Mouse (Mus musculus) liver, adult 2 months (tissue): Measurements from ENCODE around the gene Vwa8. TPM values are rescaled to one million over a fixed set of nuclear protein-coding genes. Genes with fewer than 3 reads are reported as not detected.

Experiments used
- DNase-seq: peaks from one replicate; pipeline ENCODE4 v3.0.0-alpha.2; 2011; ENCODE audit warnings: low read depth, low spot score; ENCODE audit errors: extremely low read depth
- H3K27ac ChIP-seq: fragments of 200-500 bp; replicated peaks from 2 replicates; pipeline ENCODE4 v1.5.1; 2012; ENCODE audit warnings: low read depth, mild to moderate bottlenecking, control low read depth, inconsistent platforms, low read length; ENCODE audit not compliant: insufficient read depth
- H3K27me3 ChIP-seq: fragments of 200-500 bp; 2 replicates; pipeline ENCODE4 v1.6.1; 2012; ENCODE audit warnings: mild to moderate bottlenecking, moderate library complexity, low read length, inconsistent platforms; ENCODE audit not compliant: control insufficient read depth, insufficient read depth
- H3K36me3 ChIP-seq: fragments of 200-500 bp; 2 replicates; pipeline ENCODE4 v1.6.1; 2012; ENCODE audit warnings: low read length, inconsistent platforms; ENCODE audit not compliant: control insufficient read depth, insufficient read depth
- H3K4me1 ChIP-seq: fragments of 200-500 bp; 2 replicates; pipeline ENCODE4 v1.6.1; 2011; ENCODE audit warnings: low read length; ENCODE audit not compliant: control insufficient read depth, insufficient read depth
- H3K4me3 ChIP-seq: fragments of 200-500 bp; 2 replicates; pipeline ENCODE4 v1.5.1; 2011; ENCODE audit warnings: low read depth, mild to moderate bottlenecking, control low read depth, low read length, moderate library complexity; ENCODE audit not compliant: insufficient read depth
- H3K79me2 ChIP-seq: fragments of 200-500 bp; 2 replicates; pipeline ENCODE4 v1.6.1; 2012; ENCODE audit warnings: inconsistent platforms, mild to moderate bottlenecking, low read length, moderate library complexity; ENCODE audit not compliant: control insufficient read depth, insufficient read depth
- H3K9ac ChIP-seq: fragments of 200-500 bp; 2 replicates; pipeline ENCODE4 v1.6.1; 2012; ENCODE audit warnings: low read depth, mild to moderate bottlenecking, control low read depth, inconsistent platforms, low read length
- CTCF ChIP-seq: fragments of 200-500 bp; IDR thresholded peaks from 2 replicates; pipeline ENCODE4 v1.5.1; 2011; ENCODE audit warnings: low read depth, low read length, control low read depth
- POLR2A ChIP-seq: fragments of 200-500 bp; IDR thresholded peaks from 2 replicates; pipeline ENCODE4 v1.6.1; 2011; ENCODE audit warnings: low read length, control low read depth; ENCODE audit not compliant: insufficient read depth; ENCODE audit errors: extremely low read depth
- WGBS: fragments of 180-500 bp; shearing (Covaris S2); methylation state at CpG from one replicate; pipeline ENCODE4 v1.1.7; 2018; 5-methylcytosine and 5-hydroxymethylcytosine counted together
- polyA plus RNA-seq: library from polyadenylated mRNA; depleted of rRNA; stranded (reverse); fragments of >200 nt; gene quantifications from 2 replicates; pipeline ENCODE4 v1.2.3, GENCODE M21; 2012
- total RNA-seq: library from RNA; depleted of rRNA; stranded (reverse); fragments of >200 nt; gene quantifications from 2 replicates; pipeline ENCODE4 v1.2.3, GENCODE M21; 2014

The Vwa8 gene
- total and polyA plus RNA-seq, 2 experiments = 44.0 to 106 TPM

DNA sequence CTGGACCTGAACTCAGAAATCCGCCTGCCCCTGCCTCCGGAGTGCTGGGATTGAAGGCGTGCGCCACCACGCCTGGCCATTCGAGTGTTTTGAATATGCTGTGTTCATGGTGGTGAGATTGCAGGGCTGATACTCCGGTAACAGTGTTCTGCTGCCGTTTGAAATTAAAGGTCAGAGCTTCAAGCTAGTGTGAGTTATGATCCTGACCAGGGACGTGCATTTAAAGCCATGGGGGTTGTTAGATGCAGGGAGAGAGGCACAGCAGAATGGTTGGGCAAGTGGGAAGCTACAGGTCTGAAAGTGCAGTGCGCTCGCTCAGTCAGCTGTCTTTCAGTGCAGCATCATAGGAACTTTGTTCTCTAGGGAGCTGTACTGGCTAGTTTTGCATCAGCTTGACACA is 271.8 kb downstream of the Vwa8 start:
- no peak for DNase-seq
- H3K9ac ChIP-seq = no peak overlapping the region
- no peaks in the 10 kb centered on the region for H3K27me3 ChIP-seq
- no peaks in the 10 kb centered on the region for H3K79me2 ChIP-seq
- 95% methylated on average over 11 of the region's 11 CpGs for WGBS
- H3K27ac ChIP-seq = no peak overlapping the region
- H3K4me3 ChIP-seq = no peak overlapping the region
- no peak for TF ChIP-seq POLR2A
- no peak for TF ChIP-seq CTCF
- peaks cover 13% of the 10 kb centered on the region; the same call in 1 of the 2 replicates for H3K36me3 ChIP-seq
- H3K4me1 ChIP-seq = no peaks in the 10 kb centered on the region

- no peak overlapping the region for H3K27ac ChIP-seq
- no peak overlapping the region for H3K4me3 ChIP-seq
- peaks cover 13% of the 10 kb centered on the region; the same call in 1 of the 2 replicates for H3K36me3 ChIP-seq
- DNase-seq = no peak
- no peaks in the 10 kb centered on the region for H3K4me1 ChIP-seq
- H3K27me3 ChIP-seq = no peaks in the 10 kb centered on the region
- no peaks in the 10 kb centered on the region for H3K79me2 ChIP-seq
- 84% methylated on average over 8 of the region's 8 CpGs for WGBS
- H3K9ac ChIP-seq = no peak overlapping the region
- TF ChIP-seq CTCF = no peak
- TF ChIP-seq POLR2A = no peak
Measured at GRCm38 (mm10) chr14:79123466-79123865, 274.6 kb downstream of the Vwa8 start.

GRCm38 (mm10) chr14:79124643-79125042 is 275.8 kb downstream of the Vwa8 start:
- Histone ChIP-seq H3K27ac (no peak overlapping the region), H3K9ac (no peak overlapping the region), H3K4me3 (no peak overlapping the region), H3K36me3 (peaks cover 13% of the 10 kb centered on the region; the same call in 1 of the 2 replicates), H3K79me2 (no peaks in the 10 kb centered on the region), H3K4me1 (no peaks in the 10 kb centered on the region), H3K27me3 (no peaks in the 10 kb centered on the region)
- DNase-seq = no peak
- 66% methylated on average over 5 of the region's 5 CpGs for WGBS
- no peak for TF ChIP-seq POLR2A
- no peak for TF ChIP-seq CTCF

DNA sequence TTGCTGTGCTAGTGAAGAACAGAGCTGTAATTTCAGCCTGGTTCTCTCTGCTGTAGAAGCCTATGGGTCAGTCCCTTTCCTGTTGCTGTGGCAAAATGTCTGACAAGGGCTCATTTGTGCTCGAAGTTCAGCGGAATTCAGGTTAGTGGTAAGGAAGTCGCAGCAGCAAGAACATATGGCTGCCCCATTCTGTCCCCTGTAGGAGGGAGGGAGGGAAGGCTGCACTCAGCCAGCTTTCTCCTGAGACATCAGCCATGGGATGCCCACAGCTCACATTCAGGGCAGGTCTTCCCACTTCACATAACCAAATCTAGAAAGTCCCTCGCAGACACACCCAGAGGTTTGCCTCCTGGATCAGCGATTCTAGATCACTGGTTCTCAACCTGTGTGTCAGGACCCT is 277.3 kb downstream of the Vwa8 start:
- Histone ChIP-seq H3K27me3 (no peaks in the 10 kb centered on the region), H3K4me1 (no peaks in the 10 kb centered on the region), H3K36me3 (peaks cover 15% of the 10 kb centered on the region), H3K4me3 (no peak overlapping the region), H3K27ac (no peak overlapping the region), H3K9ac (no peak overlapping the region), H3K79me2 (no peaks in the 10 kb centered on the region)
- TF ChIP-seq CTCF (no peak), POLR2A (no peak)
- no peak for DNase-seq
- 90% methylated on average over 5 of the region's 5 CpGs for WGBS

- peaks cover 16% of the 10 kb centered on the region for H3K36me3 ChIP-seq
- no peak for TF ChIP-seq POLR2A
- peak; percentile 26; the same call in 1 of the 2 replicates for TF ChIP-seq CTCF
- no peak overlapping the region for H3K4me3 ChIP-seq
- no peaks in the 10 kb centered on the region for H3K4me1 ChIP-seq
- no peak overlapping the region for H3K9ac ChIP-seq
- 83% methylated on average over 7 of the region's 7 CpGs for WGBS
- H3K79me2 ChIP-seq = no peaks in the 10 kb centered on the region
- H3K27ac ChIP-seq = no peak overlapping the region
- no peaks in the 10 kb centered on the region for H3K27me3 ChIP-seq
- DNase-seq = no peak
Measured at GRCm38 (mm10) chr14:79134891-79135334, 286.1 kb downstream of the Vwa8 start.

DNA sequence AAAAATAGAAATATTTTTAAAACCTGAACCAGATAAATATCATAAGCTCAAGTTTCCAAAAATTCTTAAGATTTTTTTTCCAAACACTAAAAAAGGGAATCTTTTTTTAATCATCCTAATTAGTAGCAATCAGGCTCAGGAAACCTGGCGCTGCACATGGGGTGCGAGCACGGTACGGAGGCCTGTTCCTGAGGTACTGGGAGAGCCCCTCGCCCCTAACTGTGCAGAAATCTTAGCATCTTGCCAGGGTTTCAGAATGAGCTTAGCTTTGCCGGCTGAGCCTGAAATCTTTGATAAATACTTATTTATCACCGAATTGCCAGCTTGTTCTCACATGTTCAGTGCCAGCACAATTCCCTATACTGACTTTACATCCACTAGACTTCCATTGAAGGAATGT is 286.6 kb downstream of the Vwa8 start:
- Histone ChIP-seq H3K36me3 (peaks cover 13% of the 10 kb centered on the region; the same call in 1 of the 2 replicates), H3K4me3 (no peak overlapping the region), H3K27ac (no peak overlapping the region), H3K4me1 (no peaks in the 10 kb centered on the region), H3K27me3 (no peaks in the 10 kb centered on the region), H3K9ac (no peak overlapping the region), H3K79me2 (no peaks in the 10 kb centered on the region)
- TF ChIP-seq CTCF (no peak), POLR2A (no peak)
- no peak for DNase-seq
- WGBS = 95% methylated on average over 7 of the region's 7 CpGs
